Mouse (Mus musculus) intestine, embryonic 14.5 days (tissue): ENCODE measurements around the gene Sema4f. TPM values are rescaled to one million over a fixed set of nuclear protein-coding genes. Genes with fewer than 3 reads are reported as not detected.

Experiments used
- ATAC-seq: fragments of 200-750 bp; cut with Nextera tagmentation; replicated peaks from 2 replicates; pipeline ENCODE4 v1.8.0; 2017; ENCODE audit warnings: low read depth, moderate number of reproducible peaks, moderate TSS enrichment, moderate library complexity; ENCODE audit not compliant: low FRiP score, low TSS enrichment
- DNase-seq: peaks from one replicate; pipeline ENCODE4 v3.0.0-alpha.2; 2018; ENCODE audit warnings: low spot score
- H3K27ac ChIP-seq: fragments of 300-500 bp; sonication (generic); 2 replicates; pipeline ENCODE4 v1.5.1; 2014; ENCODE audit warnings: low read depth, mild to moderate bottlenecking, control low read depth
- H3K27me3 ChIP-seq: fragments of 300-500 bp; sonication (generic); replicated peaks from 2 replicates; pipeline ENCODE4 v1.6.1; 2014; ENCODE audit warnings: low read length, control low read depth; ENCODE audit not compliant: control insufficient read depth, insufficient read depth
- H3K36me3 ChIP-seq: fragments of 300-500 bp; sonication (generic); 2 replicates; pipeline ENCODE4 v1.6.1; 2014; ENCODE audit warnings: low read length, control low read depth; ENCODE audit not compliant: control insufficient read depth, insufficient read depth
- H3K4me1 ChIP-seq: fragments of 300-500 bp; sonication (generic); replicated peaks from 2 replicates; pipeline ENCODE4 v1.6.1; 2014; ENCODE audit warnings: low read length, control low read depth, mixed read lengths; ENCODE audit not compliant: control insufficient read depth, insufficient read depth
- H3K4me2 ChIP-seq: fragments of 300-500 bp; sonication (generic); 2 replicates; pipeline ENCODE4 v1.6.1; 2014; ENCODE audit warnings: low read length
- H3K4me3 ChIP-seq: fragments of 300-500 bp; sonication (generic); 2 replicates; pipeline ENCODE4 v1.5.1; 2014; ENCODE audit warnings: low read depth, low read length, control low read depth, mixed read lengths
- H3K9ac ChIP-seq: fragments of 300-500 bp; sonication (generic); 2 replicates; pipeline ENCODE4 v1.6.1; 2014; ENCODE audit warnings: mild to moderate bottlenecking, low read length
- H3K9me3 ChIP-seq: fragments of 300-500 bp; sonication (generic); 2 replicates; pipeline ENCODE4 v1.6.1; 2016; ENCODE audit warnings: low read length, control low read depth; ENCODE audit not compliant: control insufficient read depth
- WGBS: fragments of 180-500 bp; shearing (Covaris S2); extraction: QIAGEN DNeasy Blood & Tissue Kit; methylation state at CpG from one replicate; pipeline ENCODE4 v1.1.7; 2014; 5-methylcytosine and 5-hydroxymethylcytosine counted together
- polyA plus RNA-seq: library from polyadenylated mRNA; unstranded; fragments of >200 nt; fragmentation: Nextera tagmentation; extraction: Ambion mirVana; gene quantifications from 2 replicates; pipeline ENCODE4 v1.2.1, GENCODE M21; 2014

The Sema4f gene
- polyA plus RNA-seq, 1 experiment from 2014 or later: 1.5 TPM

- Histone ChIP-seq H3K4me1 (peaks cover 3% of the 10 kb centered on the region; the same call in 1 of the 2 replicates), H3K4me2 (no peak overlapping the region), H3K9ac (no peak overlapping the region), H3K9me3 (no peaks in the 10 kb centered on the region), H3K36me3 (no peaks in the 10 kb centered on the region), H3K27me3 (no peaks in the 10 kb centered on the region), H3K4me3 (no peak overlapping the region), H3K27ac (peak overlapping the region; percentile 24; the same call in 1 of the 2 replicates)
- DNase-seq: no peak
- 7% methylated on average over 5 of the region's 5 CpGs for WGBS
- no peak for ATAC-seq
Measured at GRCm38 (mm10) chr6:82871632-82872331, 67.8 kb downstream of the Sema4f start.

- no peaks in the 10 kb centered on the region for H3K27me3 ChIP-seq
- H3K4me3 ChIP-seq: no peak overlapping the region
- no peak overlapping the region for H3K27ac ChIP-seq
- H3K9ac ChIP-seq: no peak overlapping the region
- DNase-seq (no peak), ATAC-seq (no peak)
- H3K4me2 ChIP-seq: no peak overlapping the region
- H3K9me3 ChIP-seq: no peaks in the 10 kb centered on the region
- no peaks in the 10 kb centered on the region for H3K36me3 ChIP-seq
- 73% methylated on average over 5 of the region's 5 CpGs for WGBS
- H3K4me1 ChIP-seq: peaks cover 10% of the 10 kb centered on the region
Measured at GRCm38 (mm10) chr6:82868476-82868875, 71.1 kb downstream of the Sema4f start.

GRCm38 (mm10) chr6:82863380-82863874 lies 76.1 kb downstream of the Sema4f start:
- Histone ChIP-seq H3K36me3 (no peaks in the 10 kb centered on the region), H3K4me3 (no peak overlapping the region), H3K27me3 (no peaks in the 10 kb centered on the region), H3K27ac (no peak overlapping the region), H3K4me1 (peaks cover 20% of the 10 kb centered on the region), H3K4me2 (no peak overlapping the region), H3K9me3 (no peaks in the 10 kb centered on the region), H3K9ac (no peak overlapping the region)
- WGBS: 61% methylated on average over 8 of the region's 8 CpGs
- ATAC-seq (no peak), DNase-seq (no peak)

GRCm38 (mm10) chr6:82862475-82862874 lies 77.1 kb downstream of the Sema4f start:
- Histone ChIP-seq H3K36me3 (no peaks in the 10 kb centered on the region), H3K4me1 (peaks cover 21% of the 10 kb centered on the region), H3K9ac (no peak overlapping the region), H3K9me3 (no peaks in the 10 kb centered on the region), H3K4me3 (no peak overlapping the region), H3K27ac (no peak overlapping the region), H3K27me3 (no peaks in the 10 kb centered on the region), H3K4me2 (no peak overlapping the region)
- DNase-seq (no peak), ATAC-seq (0 out of 2 replicates have a peak, but pooled peaks have one; percentile 23)
- 61% methylated on average over 7 of the region's 7 CpGs for WGBS

- H3K4me3 ChIP-seq: no peak overlapping the region
- no peaks in the 10 kb centered on the region for H3K36me3 ChIP-seq
- no peaks in the 10 kb centered on the region for H3K9me3 ChIP-seq
- no peak overlapping the region for H3K9ac ChIP-seq
- peaks cover 21% of the 10 kb centered on the region for H3K4me1 ChIP-seq
- DNase-seq (no peak), ATAC-seq (no peak)
- WGBS: 46% methylated on average over 3 of the region's 3 CpGs
- H3K27ac ChIP-seq: no peak overlapping the region
- H3K4me2 ChIP-seq: no peak overlapping the region
- no peaks in the 10 kb centered on the region for H3K27me3 ChIP-seq
Measured at GRCm38 (mm10) chr6:82862042-82862441, 77.5 kb downstream of the Sema4f start.

Other genes starting within 250 kb of the Sema4f start
- gene Pole4, start 234.4 kb downstream of the Sema4f start, polyA plus RNA-seq: 107 and 116 TPM in 2 replicates
- gene Hk2, start 165.3 kb downstream of the Sema4f start, polyA plus RNA-seq: 31.9 and 32.3 TPM in 2 replicates
- gene M1ap, start 7.1 kb upstream of the Sema4f start, polyA plus RNA-seq: 0.17 and 0.47 TPM in 2 replicates
- 7.6 and 9.1 TPM in 2 replicates for gene Dok1, start 93.7 kb upstream of the Sema4f start, polyA plus RNA-seq
- 13.6 and 14.4 TPM in 2 replicates for gene Loxl3, start 94.4 kb upstream of the Sema4f start, polyA plus RNA-seq
- gene Aup1, start 114.8 kb upstream of the Sema4f start, polyA plus RNA-seq: 158 and 167 TPM in 2 replicates
- 42.6 and 45.9 TPM in 2 replicates for gene Htra2, start 115.5 kb upstream of the Sema4f start, polyA plus RNA-seq
- gene Dqx1, start 118.1 kb upstream of the Sema4f start, polyA plus RNA-seq: 7.7 and 8.2 TPM in 2 replicates
- 36.4 and 43.1 TPM in 2 replicates for gene Tlx2, start 130.5 kb upstream of the Sema4f start, polyA plus RNA-seq
- 45.5 and 46.9 TPM in 2 replicates for gene Pcgf1, start 138.1 kb upstream of the Sema4f start, polyA plus RNA-seq
- gene Lbx2, start 146.6 kb upstream of the Sema4f start, polyA plus RNA-seq: 1.1 and 1.4 TPM in 2 replicates
- 2.0 and 2.9 TPM in 2 replicates for gene Ccdc142, start 161.8 kb upstream of the Sema4f start, polyA plus RNA-seq
- 2.1 and 2.6 TPM in 2 replicates for gene Gm42688, start 161.8 kb upstream of the Sema4f start, polyA plus RNA-seq
- 132 and 136 TPM in 2 replicates for gene Mrpl53, start 169.3 kb upstream of the Sema4f start, polyA plus RNA-seq
- 39.7 and 60.0 TPM in 2 replicates for gene Mogs, start 175.7 kb upstream of the Sema4f start, polyA plus RNA-seq
- gene Wbp1, start 181.8 kb upstream of the Sema4f start, polyA plus RNA-seq: 83.8 and 91.2 TPM in 2 replicates
- 13.4 and 13.8 TPM in 2 replicates for gene Ino80b, start 185.7 kb upstream of the Sema4f start, polyA plus RNA-seq
- gene Rtkn, start 195.7 kb upstream of the Sema4f start, polyA plus RNA-seq: 16.9 and 17.6 TPM in 2 replicates
- gene Wdr54, start 216.6 kb upstream of the Sema4f start, polyA plus RNA-seq: 4.3 and 6.4 TPM in 2 replicates
- gene 1700003E16Rik, start 216.6 kb upstream of the Sema4f start, polyA plus RNA-seq: 0.47 and 0.83 TPM in 2 replicates
- gene Dctn1, start 226.2 kb upstream of the Sema4f start, polyA plus RNA-seq: 75.3 and 76.0 TPM in 2 replicates